Mouse (Mus musculus) heart, adult 11 months (tissue): ENCODE data around the gene Ehbp1l1.

Experiments
- DNase-seq: peaks from one replicate; pipeline ENCODE4 v3.0.0; 2022

Gene Ehbp1l1

GRCm38 (mm10) chr19:5665465-5665864 is 60.7 kb downstream of the Ehbp1l1 start:
- DNase-seq, result peak; percentile 92

- DNase-seq, result peak; percentile 90
These were observed 61.4 kb downstream of the Ehbp1l1 start for GRCm38 (mm10) chr19:5664669-5665257.

- DNase-seq, result peak; percentile 100
These were observed 62.9 kb downstream of the Ehbp1l1 start, which contains the start of gene Sipa1 for GRCm38 (mm10) chr19:5662981-5663913. TSS of gene Sipa1 (minus strand) at chr19:5663707.

GRCm38 (mm10) chr19:5662310-5662709 is 63.8 kb downstream of the Ehbp1l1 start:
- peak; percentile 94 for DNase-seq

GRCm38 (mm10) chr19:5660942-5661751 is 65.0 kb downstream of the Ehbp1l1 start:
- DNase-seq, result peak; percentile 99
